Mouse (Mus musculus) stomach, postnatal 0 days (tissue): ENCODE data around the gene Ltv1.

Source experiments
- CTCF ChIP-seq: IDR thresholded peaks from 2 replicates; pipeline ENCODE4 v1.5.1; 2016; ENCODE audit warnings: antibody characterized with exemption, low read depth, mild to moderate bottlenecking, moderate library complexity
- EP300 ChIP-seq: optimal IDR thresholded peaks from 2 replicates; pipeline ENCODE3; 2016; ENCODE audit warnings: antibody characterized with exemption

DNA sequence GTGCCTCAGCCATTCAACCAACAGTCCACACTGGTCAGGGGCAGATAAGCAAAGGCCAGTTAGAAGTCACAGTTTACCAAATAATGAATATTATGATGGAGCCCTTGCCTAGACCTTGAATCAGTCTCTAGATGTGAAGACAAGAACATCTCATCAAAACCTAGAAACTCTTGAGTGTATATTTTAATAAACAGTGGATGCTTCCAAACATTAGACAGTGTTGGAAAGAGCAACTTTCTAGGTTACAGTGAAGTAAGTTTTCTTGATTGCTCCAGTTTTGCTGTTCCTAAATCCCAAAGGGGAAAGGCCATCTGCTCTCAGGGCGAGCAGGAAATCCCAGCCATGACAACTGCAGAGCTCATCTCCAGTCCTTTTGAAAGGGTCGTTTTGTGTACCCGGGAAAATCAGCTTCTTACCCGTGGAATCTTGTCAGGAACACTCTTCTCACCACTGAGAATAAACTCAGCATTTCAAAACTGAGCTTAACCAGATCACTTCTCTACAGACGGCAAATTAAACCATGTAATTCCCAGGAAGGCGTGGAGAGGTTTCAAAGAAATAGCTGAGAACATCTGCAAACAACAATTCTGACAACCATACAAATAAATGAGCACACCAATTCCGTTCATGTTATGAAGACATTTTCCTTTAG lies 14.9 kb downstream of the Ltv1 start, which contains the start of gene Zc2hc1b:
- TF ChIP-seq CTCF (no peak), EP300 (no peak)
